Mouse (Mus musculus): ENCODE results near the gene Olfr1141. TPM values are rescaled to one million over a fixed set of nuclear protein-coding genes. Genes with fewer than 3 reads are reported as not detected.

Olfr1141 gene
- not detected for total RNA-seq (2023)

DNA sequence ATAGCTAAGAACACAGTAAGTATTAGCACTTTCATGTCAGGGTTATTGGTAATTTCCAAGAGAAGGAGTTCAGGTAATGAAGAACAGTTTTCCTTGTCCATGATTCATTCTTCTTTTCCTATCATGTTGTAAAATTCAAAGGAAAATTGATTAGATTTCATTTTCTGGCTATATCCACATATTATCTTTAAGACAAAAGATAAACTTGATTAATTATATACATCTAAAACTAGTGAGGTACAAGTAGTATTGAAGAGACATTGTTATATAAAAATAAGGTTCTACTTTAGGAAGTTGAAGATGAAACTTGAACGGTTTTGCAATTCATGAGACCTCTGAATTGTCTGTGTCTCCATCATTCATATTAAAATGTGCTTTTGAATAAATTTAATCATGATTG is at the start of gene Olfr1141:
Olfr1141 (minus strand) TSS at position 101 of the 400 bp plus-strand sequence.

DNA sequence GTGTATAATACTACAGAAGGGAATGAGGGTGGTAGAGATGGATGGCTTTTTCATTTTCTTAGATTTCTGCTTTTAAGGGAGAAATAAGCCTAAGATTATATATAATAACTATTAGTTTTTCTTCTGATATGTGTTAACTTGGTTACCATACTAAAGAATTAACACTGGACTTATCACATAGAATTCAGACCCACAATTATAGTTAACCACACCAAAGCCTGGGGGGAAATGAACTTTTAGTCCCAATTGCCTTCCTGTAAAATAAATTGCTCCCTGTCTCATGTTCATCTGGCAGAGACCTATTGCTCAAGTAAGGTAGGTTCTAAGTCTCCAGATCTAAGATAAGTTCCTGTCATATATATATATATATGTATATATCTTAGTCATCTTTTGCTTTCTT is 46.5 kb upstream of the Olfr1141 start, which contains the start of gene Olfr1143:
Olfr1143 (plus strand) TSS at position 301 of the 400 bp plus-strand sequence.

DNA sequence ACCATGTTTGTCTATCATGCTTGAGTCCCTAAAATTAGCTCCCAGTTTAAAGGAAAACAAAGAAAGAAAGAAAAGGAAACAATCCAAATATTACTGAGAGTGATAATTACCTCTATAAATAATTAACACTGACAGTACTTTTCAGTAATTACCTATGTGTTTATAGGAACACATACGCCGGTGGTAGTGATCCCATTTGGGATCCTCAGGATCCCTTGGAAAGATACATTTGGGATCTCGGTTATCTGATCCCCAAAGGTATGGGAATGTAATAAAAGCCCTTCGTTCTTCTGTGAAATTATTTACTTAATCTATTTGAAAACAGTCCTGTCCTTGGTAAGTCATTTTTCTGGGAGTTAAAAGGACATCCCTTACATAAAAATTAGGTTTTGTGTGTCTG is 25.4 kb upstream of the Olfr1141 start, which contains the start of gene Olfr152:
Olfr152 (plus strand) TSS at position 301 of the 400 bp plus-strand sequence.

DNA sequence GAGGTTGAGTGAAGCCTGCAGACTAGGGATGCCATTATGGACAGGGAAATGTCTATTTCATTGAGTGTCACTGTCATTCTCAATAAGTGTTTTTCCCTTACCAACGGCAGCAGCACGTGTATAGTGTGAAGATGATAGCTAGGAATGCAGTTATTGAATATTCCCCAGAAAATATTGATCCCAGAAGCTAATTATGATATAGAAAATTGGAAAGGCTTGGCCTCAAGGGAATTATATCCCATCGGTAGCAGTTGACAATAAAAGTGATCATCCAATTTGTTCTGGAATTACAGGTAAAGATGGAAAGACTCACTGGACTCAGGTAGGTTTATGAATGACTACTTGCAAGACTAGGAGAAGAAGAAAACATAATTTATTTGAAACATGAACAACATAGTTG is 10.3 kb downstream of the Olfr1141 start, which contains the start of gene Olfr1140:
Olfr1140 (plus strand) TSS at position 301 of the 400 bp plus-strand sequence.

DNA sequence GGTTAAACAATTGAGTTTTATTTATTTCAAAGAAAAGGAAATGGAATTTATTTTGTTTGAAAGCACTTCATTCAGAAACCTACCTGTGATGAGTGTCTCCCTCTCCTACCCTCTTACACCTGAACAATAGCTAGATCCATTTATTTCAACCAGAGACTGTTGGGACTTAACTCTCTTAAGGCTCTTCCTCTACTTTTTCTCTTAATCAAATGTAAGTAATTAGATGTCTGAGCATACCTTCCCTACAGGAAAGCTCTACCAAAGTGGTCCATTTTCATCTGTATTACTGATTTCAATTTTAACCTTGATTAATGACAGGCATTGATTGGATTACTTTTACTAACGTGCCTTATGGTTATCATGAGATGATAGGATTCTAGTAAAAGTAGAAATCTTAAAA is 13.9 kb downstream of the Olfr1141 start, which contains the start of gene Olfr1138:
Olfr1138 (minus strand) TSS at position 101 of the 400 bp plus-strand sequence.

DNA sequence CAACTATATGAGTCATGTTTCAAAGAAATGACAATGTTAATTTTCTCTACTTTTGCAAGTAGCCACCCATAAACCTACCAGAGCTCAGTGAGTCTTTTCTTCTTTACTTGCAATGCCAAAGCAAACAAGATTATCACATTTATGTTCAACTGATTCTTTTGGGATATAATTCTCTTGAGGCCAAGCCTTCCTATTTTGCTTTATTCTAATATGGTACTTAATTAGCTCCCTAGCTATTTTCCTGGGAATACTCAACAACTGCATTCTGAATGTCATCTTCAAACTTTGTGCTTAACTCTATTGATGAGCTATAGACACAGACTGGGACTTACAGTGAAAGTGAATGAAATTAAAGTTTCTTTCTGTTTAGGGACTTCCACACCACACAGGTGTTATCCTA is 40.7 kb downstream of the Olfr1141 start, which contains the start of gene Olfr1137:
Olfr1137 (minus strand) TSS at position 101 of the 400 bp plus-strand sequence.

Other genes with a start within 250 kb of the Olfr1141 start
- gene Pramel6, start 247.4 kb downstream of the Olfr1141 start, total RNA-seq (2023): not detected
- gene Olfr153, start 222.2 kb downstream of the Olfr1141 start, total RNA-seq (2023): not detected
- not detected for gene Olfr1128, start 208.4 kb downstream of the Olfr1141 start, total RNA-seq (2023)
- gene Olfr1129, start 180.1 kb downstream of the Olfr1141 start, total RNA-seq (2023): not detected
- gene Olfr1130, start 147.8 kb downstream of the Olfr1141 start, total RNA-seq (2023): not detected
- not detected for gene Olfr1131, start 126.9 kb downstream of the Olfr1141 start, total RNA-seq (2023)
- gene Olfr1132, start 116.5 kb downstream of the Olfr1141 start, total RNA-seq (2023): not detected
- gene Olfr1133, start 106.6 kb downstream of the Olfr1141 start, total RNA-seq (2023): not detected
- gene Olfr1134, start 95.5 kb downstream of the Olfr1141 start, total RNA-seq (2023): not detected
- not detected for gene Olfr1135, start 80.3 kb downstream of the Olfr1141 start, total RNA-seq (2023)
- gene Olfr1136, start 60.0 kb downstream of the Olfr1141 start, total RNA-seq (2023): not detected
- not detected for gene Olfr1137, start 40.8 kb downstream of the Olfr1141 start, total RNA-seq (2023)
- gene Olfr1138, start 14.0 kb downstream of the Olfr1141 start, total RNA-seq (2023): not detected
- gene Olfr1140, start 10.2 kb downstream of the Olfr1141 start, total RNA-seq (2023): not detected
- gene Olfr152, start 25.5 kb upstream of the Olfr1141 start, total RNA-seq (2023): not detected
- gene Olfr1143, start 46.6 kb upstream of the Olfr1141 start, total RNA-seq (2023): not detected
- not detected for gene Olfr1145, start 55.8 kb upstream of the Olfr1141 start, total RNA-seq (2023)
- gene Olfr1148, start 76.5 kb upstream of the Olfr1141 start, total RNA-seq (2023): not detected
- not detected for gene Olfr1150-ps1, start 90.0 kb upstream of the Olfr1141 start, total RNA-seq (2023)
- gene Olfr1151, start 101.9 kb upstream of the Olfr1141 start, total RNA-seq (2023): not detected
- gene Olfr1152, start 112.5 kb upstream of the Olfr1141 start, total RNA-seq (2023): not detected
- not detected for gene Olfr1153, start 141.0 kb upstream of the Olfr1141 start, total RNA-seq (2023)
- gene Olfr1154, start 151.2 kb upstream of the Olfr1141 start, total RNA-seq (2023): not detected
- gene Olfr1155, start 191.1 kb upstream of the Olfr1141 start, total RNA-seq (2023): not detected
- not detected for gene Olfr1156, start 199.1 kb upstream of the Olfr1141 start, total RNA-seq (2023)
- gene Olfr1157, start 214.3 kb upstream of the Olfr1141 start, total RNA-seq (2023): not detected
- gene Olfr74, start 220.7 kb upstream of the Olfr1141 start, total RNA-seq (2023): not detected
- not detected for gene Olfr1158, start 236.1 kb upstream of the Olfr1141 start, total RNA-seq (2023)